Mouse (Mus musculus) kidney, adult 2 months (tissue): ENCODE results near the gene Emx1. TPM values are rescaled to one million over a fixed set of nuclear protein-coding genes. Genes with fewer than 3 reads are reported as not detected.
A peak's percentile ranks its signal among the peaks of the same experiment; 100 is the strongest.

Experiments used
- DNase-seq: peaks from one replicate; pipeline ENCODE4 v3.0.0; 2021
- H3K27ac ChIP-seq: fragments of 200-500 bp; 2 replicates; pipeline ENCODE4 v1.5.1; 2012; ENCODE audit warnings: low read depth, low read length, control low read depth, inconsistent platforms; ENCODE audit not compliant: insufficient read depth
- H3K27me3 ChIP-seq: fragments of 200-500 bp; replicated peaks from 2 replicates; pipeline ENCODE4 v1.6.1; 2012; ENCODE audit warnings: mild to moderate bottlenecking, moderate library complexity, low read length, inconsistent platforms; ENCODE audit not compliant: control insufficient read depth, insufficient read depth
- H3K36me3 ChIP-seq: fragments of 200-500 bp; 2 replicates; pipeline ENCODE4 v1.6.1; 2012; ENCODE audit warnings: mild to moderate bottlenecking, moderate library complexity, low read length, inconsistent platforms; ENCODE audit not compliant: control insufficient read depth, insufficient read depth
- H3K4me1 ChIP-seq: fragments of 200-500 bp; 2 replicates; pipeline ENCODE4 v1.6.1; 2011; ENCODE audit warnings: low read length; ENCODE audit not compliant: control insufficient read depth, insufficient read depth
- H3K4me3 ChIP-seq: fragments of 200-500 bp; 2 replicates; pipeline ENCODE4 v1.5.1; 2011; ENCODE audit warnings: mild to moderate bottlenecking, low read depth, low read length, control low read depth; ENCODE audit not compliant: insufficient read depth
- CTCF ChIP-seq: fragments of 200-500 bp; conservative IDR thresholded peaks from 2 replicates; pipeline ENCODE4 v1.5.1; 2011; ENCODE audit warnings: low read depth, mild to moderate bottlenecking, control low read depth, low read length, moderate library complexity, mixed read lengths; ENCODE audit not compliant: insufficient read depth, insufficient read length
- POLR2A ChIP-seq: fragments of 200-500 bp; IDR thresholded peaks from one replicate; pipeline ENCODE4 v1.6.1; 2011; ENCODE audit warnings: low read depth, low read length, control low read depth
- WGBS: fragments of 180-500 bp; shearing (Covaris S2); methylation state at CpG from one replicate; pipeline ENCODE4 v1.1.7; 2018; 5-methylcytosine and 5-hydroxymethylcytosine counted together
- polyA plus RNA-seq: library from polyadenylated mRNA; depleted of rRNA; stranded (reverse); fragments of >200 nt; gene quantifications from 2 replicates; pipeline ENCODE4 v1.2.3, GENCODE M21; 2012

Gene Emx1
- polyA plus RNA-seq, 1 experiment, result 62.8 TPM

DNA sequence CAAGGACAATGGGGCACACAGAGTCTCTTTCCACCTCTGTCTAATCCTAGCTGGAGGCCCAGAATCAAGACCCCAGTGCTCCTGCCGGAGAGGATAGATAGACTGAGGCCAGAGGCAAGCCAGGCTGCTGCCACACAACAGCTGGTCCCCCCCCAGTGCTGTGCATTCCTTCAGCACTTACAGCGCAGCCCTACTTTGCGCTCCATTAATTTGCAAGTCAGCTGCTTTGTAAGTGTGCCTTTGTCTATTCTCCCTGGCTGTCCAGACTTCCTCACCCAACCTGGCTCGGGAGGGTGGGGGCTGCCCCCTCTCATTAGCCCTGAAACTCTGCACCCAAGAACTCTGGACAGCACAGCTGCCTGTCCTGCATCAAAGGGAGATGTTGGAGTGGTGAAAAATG lies 44.8 kb downstream of the Emx1 start:
- no peak overlapping the region for H3K27ac ChIP-seq
- no peak for DNase-seq
- no peaks in the 10 kb centered on the region for H3K36me3 ChIP-seq
- H3K27me3 ChIP-seq, result no peaks in the 10 kb centered on the region
- H3K4me3 ChIP-seq, result no peak overlapping the region
- 59% methylated on average over 4 of the region's 4 CpGs for WGBS
- TF ChIP-seq POLR2A (no peak), CTCF (no peak)
- H3K4me1 ChIP-seq, result peaks cover 6% of the 10 kb centered on the region

DNA sequence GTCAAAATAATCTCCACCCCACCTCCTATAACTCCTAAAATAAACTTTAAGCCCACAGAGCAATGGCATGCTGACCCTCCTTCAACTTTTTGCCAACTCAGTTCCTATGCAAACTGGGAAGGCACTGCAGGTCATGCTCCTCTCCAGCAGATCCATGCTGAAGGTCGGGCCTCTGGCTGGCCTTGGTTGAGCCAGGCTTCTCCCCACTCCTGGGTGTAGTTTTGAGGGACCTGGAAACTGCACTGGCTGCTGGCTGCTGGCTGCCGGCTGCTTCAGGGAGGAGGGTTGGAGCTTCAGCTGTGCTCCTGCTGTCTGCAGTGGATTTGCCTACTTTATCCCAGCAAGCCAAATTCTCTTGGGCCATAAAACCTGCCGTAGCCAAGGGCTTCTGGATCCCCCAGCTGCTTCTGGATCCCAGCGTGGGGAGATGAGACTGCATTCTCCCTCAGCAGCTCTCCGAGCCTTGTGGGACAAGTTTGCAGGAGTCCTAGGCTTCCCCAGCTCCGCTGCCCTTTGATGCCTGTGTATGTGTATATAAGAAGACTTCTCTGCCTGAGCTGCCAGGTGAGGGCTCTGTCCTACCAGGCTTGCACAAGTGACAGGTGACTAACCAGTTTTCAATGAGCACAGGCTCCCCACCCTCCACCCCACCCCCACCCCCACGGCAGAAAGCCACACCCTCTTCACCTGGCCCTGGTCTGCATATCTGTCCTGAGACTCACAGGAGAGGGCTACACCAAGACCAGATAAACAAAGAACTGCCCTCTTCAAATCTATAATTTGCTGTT lies 45.8 kb downstream of the Emx1 start:
- Histone ChIP-seq H3K4me1 (no peaks in the 10 kb centered on the region), H3K27me3 (no peaks in the 10 kb centered on the region), H3K27ac (no peak overlapping the region), H3K36me3 (no peaks in the 10 kb centered on the region), H3K4me3 (no peak overlapping the region)
- TF ChIP-seq POLR2A (no peak), CTCF (no peak)
- no peak for DNase-seq
- 49% methylated on average over 7 of the region's 7 CpGs for WGBS

DNA sequence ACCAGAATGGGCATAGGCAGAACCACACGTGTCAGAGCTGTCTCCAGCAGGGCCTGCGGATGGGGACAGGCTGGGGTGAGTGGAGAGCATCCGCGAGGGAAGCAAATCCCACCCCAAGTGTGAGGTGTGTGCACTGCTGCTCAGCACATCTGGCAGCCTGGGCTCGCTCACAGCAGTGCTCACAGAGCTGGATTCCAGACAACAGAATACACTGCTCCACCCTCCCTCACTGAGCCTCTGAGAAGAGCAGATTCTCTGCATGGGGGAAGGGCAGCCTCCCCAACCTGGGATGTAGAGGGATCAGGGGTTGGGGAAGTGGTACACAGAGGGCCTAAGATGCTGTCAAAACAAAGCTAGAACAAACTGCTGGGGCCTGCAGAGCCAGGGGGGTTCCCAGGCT lies 47.6 kb downstream of the Emx1 start:
- TF ChIP-seq POLR2A, result no peak
- TF ChIP-seq CTCF, result no peak
- no peaks in the 10 kb centered on the region for H3K36me3 ChIP-seq
- no peaks in the 10 kb centered on the region for H3K4me1 ChIP-seq
- H3K27ac ChIP-seq, result no peak overlapping the region
- no peak for DNase-seq
- WGBS, result 81% methylated on average over 5 of the region's 5 CpGs
- H3K27me3 ChIP-seq, result no peaks in the 10 kb centered on the region
- no peak overlapping the region for H3K4me3 ChIP-seq

GRCm38 (mm10) chr6:85237001-85237400 lies 49.8 kb downstream of the Emx1 start:
- Histone ChIP-seq H3K4me3 (no peak overlapping the region), H3K27ac (no peak overlapping the region), H3K27me3 (no peaks in the 10 kb centered on the region), H3K36me3 (no peaks in the 10 kb centered on the region), H3K4me1 (no peaks in the 10 kb centered on the region)
- DNase-seq, result peak; percentile 52
- WGBS, result 56% methylated on average over 5 of the region's 5 CpGs
- peak; percentile 63 for TF ChIP-seq CTCF
- TF ChIP-seq POLR2A, result no peak

DNA sequence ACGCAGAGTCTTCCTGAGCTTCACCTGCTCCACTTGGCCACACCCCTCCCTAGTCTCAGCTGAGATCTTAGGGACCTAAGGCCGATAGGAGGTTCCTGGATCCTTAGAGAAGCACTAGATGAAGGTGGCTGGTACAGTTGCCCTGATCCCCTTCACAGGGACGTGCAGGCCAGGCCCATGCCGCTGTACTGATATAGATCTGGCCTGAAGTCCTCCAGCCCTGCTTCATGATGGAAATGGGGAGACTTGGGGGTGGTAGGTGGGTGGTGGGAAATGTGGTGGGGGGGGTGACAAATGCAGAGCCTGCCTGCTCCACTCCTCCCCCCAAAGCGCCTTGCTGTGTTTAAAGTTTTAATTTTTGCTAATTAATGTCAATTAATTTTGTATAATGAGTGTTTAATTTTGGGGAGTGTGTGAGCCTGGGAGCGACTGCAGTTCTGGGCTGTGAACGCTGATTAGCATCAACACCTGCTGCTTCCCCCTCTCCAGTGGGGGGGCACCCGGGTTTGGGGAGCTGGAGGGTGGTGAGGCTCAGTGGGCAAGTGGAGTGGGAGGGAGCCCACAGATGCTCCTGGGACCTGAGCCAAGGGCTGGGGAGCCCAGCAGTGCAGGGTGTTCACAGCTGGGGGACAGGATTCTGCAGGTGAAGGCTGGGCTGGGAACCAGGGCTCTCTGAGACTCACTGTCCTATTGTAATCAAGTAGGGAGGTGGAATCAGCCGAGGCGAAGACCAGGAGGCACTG lies 50.5 kb downstream of the Emx1 start:
- 75% methylated on average over 10 of the region's 10 CpGs for WGBS
- H3K36me3 ChIP-seq, result no peaks in the 10 kb centered on the region
- no peak overlapping the region for H3K4me3 ChIP-seq
- no peak overlapping the region for H3K27ac ChIP-seq
- H3K27me3 ChIP-seq, result no peaks in the 10 kb centered on the region
- DNase-seq, result no peak
- no peaks in the 10 kb centered on the region for H3K4me1 ChIP-seq
- TF ChIP-seq CTCF, result no peak
- TF ChIP-seq POLR2A, result no peak

DNA sequence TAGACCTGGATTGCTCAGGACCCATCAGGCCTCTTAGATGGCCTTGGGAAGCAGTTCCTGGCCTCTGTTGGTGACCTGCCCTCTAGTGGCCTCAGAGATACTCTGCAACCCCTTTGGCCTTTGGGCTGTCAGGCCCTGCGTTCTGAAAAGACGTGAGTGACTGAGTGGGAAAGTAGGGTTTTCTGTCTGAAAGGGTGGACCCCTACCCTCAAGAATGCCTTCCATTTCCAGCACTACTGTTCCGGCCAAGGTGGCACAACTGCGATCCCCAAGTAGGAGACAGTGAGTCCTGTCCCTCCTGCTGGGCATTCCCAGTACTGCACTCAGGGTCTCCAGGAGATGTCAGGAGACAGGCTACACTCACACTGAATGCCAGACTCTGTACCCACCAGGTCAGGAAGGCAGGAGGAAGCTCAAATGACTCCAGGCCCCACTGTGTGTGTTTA lies 51.8 kb downstream of the Emx1 start:
- H3K4me3 ChIP-seq, result peak overlapping the region; percentile 5; the same call in 1 of the 2 replicates
- 13% methylated on average over 4 of the region's 4 CpGs for WGBS
- no peaks in the 10 kb centered on the region for H3K27me3 ChIP-seq
- no peak overlapping the region for H3K27ac ChIP-seq
- peak; percentile 85 for DNase-seq
- TF ChIP-seq POLR2A (no peak), CTCF (peak; percentile 65)
- H3K4me1 ChIP-seq, result no peaks in the 10 kb centered on the region
- H3K36me3 ChIP-seq, result no peaks in the 10 kb centered on the region

GRCm38 (mm10) chr6:85249821-85250220 lies 62.6 kb downstream of the Emx1 start:
- no peak for TF ChIP-seq CTCF
- no peak for TF ChIP-seq POLR2A
- Histone ChIP-seq H3K27me3 (no peaks in the 10 kb centered on the region), H3K4me3 (no peak overlapping the region), H3K27ac (peak overlapping the region; percentile 76; the same call in 1 of the 2 replicates), H3K36me3 (no peaks in the 10 kb centered on the region), H3K4me1 (peaks cover 48% of the 10 kb centered on the region)
- WGBS, result 54% methylated on average over 9 of the region's 9 CpGs
- DNase-seq, result peak; percentile 77
